Mouse (Mus musculus): Measurements from ENCODE around the gene Snx9.

Gene Snx9

GRCm38 (mm10) chr17:5886943-5887800 is 46.0 kb downstream of the Snx9 start:
- peak; percentile 36 for DNase-seq

- peak; percentile 85 for DNase-seq
Measured at GRCm38 (mm10) chr17:5890429-5890828, 49.3 kb downstream of the Snx9 start.

- DNase-seq: no peak
Measured at GRCm38 (mm10) chr17:5891933-5892683, 51.0 kb downstream of the Snx9 start.

- no peak for DNase-seq
Measured at GRCm38 (mm10) chr17:5893092-5893491, 52.0 kb downstream of the Snx9 start.

GRCm38 (mm10) chr17:5893574-5894148 is 52.5 kb downstream of the Snx9 start:
- DNase-seq: no peak

GRCm38 (mm10) chr17:5896066-5896465 is 54.9 kb downstream of the Snx9 start:
- DNase-seq: no peak

GRCm38 (mm10) chr17:5896607-5897006 is 55.5 kb downstream of the Snx9 start:
- no peak for DNase-seq

GRCm38 (mm10) chr17:5897326-5898200 is 56.4 kb downstream of the Snx9 start:
- DNase-seq: no peak

GRCm38 (mm10) chr17:5899251-5899650 is 58.1 kb downstream of the Snx9 start:
- no peak for DNase-seq

GRCm38 (mm10) chr17:5901381-5901780 is 60.3 kb downstream of the Snx9 start:
- DNase-seq: no peak

GRCm38 (mm10) chr17:5903630-5904301 is 62.6 kb downstream of the Snx9 start:
- no peak for DNase-seq

GRCm38 (mm10) chr17:5909681-5910080 is 68.6 kb downstream of the Snx9 start:
- DNase-seq: no peak

- no peak for DNase-seq
Measured at GRCm38 (mm10) chr17:5911591-5911990, 70.5 kb downstream of the Snx9 start.

- DNase-seq: no peak
Measured at GRCm38 (mm10) chr17:5912797-5913196, 71.7 kb downstream of the Snx9 start.

- DNase-seq: no peak
Measured at GRCm38 (mm10) chr17:5914217-5914616, 73.1 kb downstream of the Snx9 start.

- no peak for DNase-seq
Measured at GRCm38 (mm10) chr17:5921954-5922353, 80.8 kb downstream of the Snx9 start.

GRCm38 (mm10) chr17:5923281-5923680 is 82.2 kb downstream of the Snx9 start:
- no peak for DNase-seq

GRCm38 (mm10) chr17:5924238-5924637 is 83.1 kb downstream of the Snx9 start:
- no peak for DNase-seq

GRCm38 (mm10) chr17:5926710-5927109 is 85.6 kb downstream of the Snx9 start:
- DNase-seq: no peak

- no peak for DNase-seq
Measured at GRCm38 (mm10) chr17:5929031-5929430, 87.9 kb downstream of the Snx9 start.

- no peak for DNase-seq
Measured at GRCm38 (mm10) chr17:5932161-5932560, 91.0 kb downstream of the Snx9 start.
